Mouse (Mus musculus): ENCODE data around the gene Neo1. TPM values are rescaled to one million over a fixed set of nuclear protein-coding genes. Genes with fewer than 3 reads are reported as not detected.

The Neo1 gene
- polyA plus RNA-seq, 1 experiment: 35.1 TPM

GRCm38 (mm10) chr9:58889782-58890448 is 146.3 kb downstream of the Neo1 start:
- Histone ChIP-seq H3K36me3 (ENCODE audit: control insufficient read depth, insufficient read depth) (peaks cover 51% of the 10 kb centered on the region), H3K27me3 (ENCODE audit: control insufficient read depth, insufficient read depth, insufficient read length) (no peaks in the 10 kb centered on the region), H3ac (ENCODE audit: control insufficient read depth, insufficient read length, low read depth) (no peak overlapping the region), H3K79me2 (ENCODE audit: control insufficient read depth, insufficient read depth) (no peaks in the 10 kb centered on the region), H3K4me3 (ENCODE audit: insufficient read depth, poor library complexity, severe bottlenecking) (no peak overlapping the region), H3K79me3 (ENCODE audit: low read depth) (no peaks in the 10 kb centered on the region)
- TF ChIP-seq USF1 (IDR thresholded peaks at IDR 0.05; ENCODE audit: low read depth): no peak
- no peak for TF ChIP-seq MAX (IDR thresholded peaks at IDR 0.05)
- no peak for TF ChIP-seq MYOG (IDR thresholded peaks at IDR 0.05; ENCODE audit: control insufficient read depth, extremely low read depth, insufficient read length)
- TF ChIP-seq MYOD1 (IDR thresholded peaks at IDR 0.05; ENCODE audit: control insufficient read depth, insufficient read length, low read depth): no peak
- TF ChIP-seq CTCF (IDR thresholded peaks at IDR 0.05; ENCODE audit: control insufficient read depth, insufficient read depth, insufficient read length): no peak
- TF ChIP-seq FOSL1 (IDR thresholded peaks at IDR 0.05; ENCODE audit: insufficient read depth, low read length, poor library complexity, severe bottlenecking): no peak

- H3ac ChIP-seq (ENCODE audit: control insufficient read depth, insufficient read length, low read depth): no peak overlapping the region
- peaks cover 59% of the 10 kb centered on the region for H3K36me3 ChIP-seq (ENCODE audit: control insufficient read depth, insufficient read depth)
- no peaks in the 10 kb centered on the region for H3K79me3 ChIP-seq (ENCODE audit: low read depth)
- H3K79me2 ChIP-seq (ENCODE audit: control insufficient read depth, insufficient read depth): no peaks in the 10 kb centered on the region
- TF ChIP-seq MYOG (IDR thresholded peaks at IDR 0.05; ENCODE audit: control insufficient read depth, extremely low read depth, insufficient read length) (no peak), MYOD1 (IDR thresholded peaks at IDR 0.05; ENCODE audit: control insufficient read depth, insufficient read length, low read depth) (no peak), USF1 (IDR thresholded peaks at IDR 0.05; ENCODE audit: low read depth) (no peak), CTCF (IDR thresholded peaks at IDR 0.05; ENCODE audit: control insufficient read depth, insufficient read depth, insufficient read length) (no peak), MAX (IDR thresholded peaks at IDR 0.05) (no peak), FOSL1 (IDR thresholded peaks at IDR 0.05; ENCODE audit: insufficient read depth, low read length, poor library complexity, severe bottlenecking) (no peak), CEBPB (IDR thresholded peaks at IDR 0.05; ENCODE audit: low read depth) (no peak)
- H3K4me3 ChIP-seq (ENCODE audit: insufficient read depth, poor library complexity, severe bottlenecking): no peak overlapping the region
- H3K27me3 ChIP-seq (ENCODE audit: control insufficient read depth, insufficient read depth, insufficient read length): no peaks in the 10 kb centered on the region
Observed at GRCm38 (mm10) chr9:58882686-58883085, 153.6 kb downstream of the Neo1 start.

- H3ac ChIP-seq (ENCODE audit: control insufficient read depth, insufficient read length, low read depth): no peak overlapping the region
- H3K36me3 ChIP-seq (ENCODE audit: control insufficient read depth, insufficient read depth): peaks cover 69% of the 10 kb centered on the region
- no peak overlapping the region for H3K4me3 ChIP-seq (ENCODE audit: insufficient read depth, poor library complexity, severe bottlenecking)
- no peaks in the 10 kb centered on the region for H3K79me3 ChIP-seq (ENCODE audit: low read depth)
- TF ChIP-seq USF1 (IDR thresholded peaks at IDR 0.05; ENCODE audit: low read depth): no peak
- no peak for TF ChIP-seq MYOG (IDR thresholded peaks at IDR 0.05; ENCODE audit: control insufficient read depth, extremely low read depth, insufficient read length)
- no peak for TF ChIP-seq MAX (IDR thresholded peaks at IDR 0.05)
- no peaks in the 10 kb centered on the region for H3K79me2 ChIP-seq (ENCODE audit: control insufficient read depth, insufficient read depth)
- no peaks in the 10 kb centered on the region for H3K27me3 ChIP-seq (ENCODE audit: control insufficient read depth, insufficient read depth, insufficient read length)
Observed at GRCm38 (mm10) chr9:58879836-58880235, 156.4 kb downstream of the Neo1 start.

- Histone ChIP-seq H3K4me3 (ENCODE audit: insufficient read depth, poor library complexity, severe bottlenecking) (no peak overlapping the region), H3K36me3 (ENCODE audit: control insufficient read depth, insufficient read depth) (peaks cover 61% of the 10 kb centered on the region), H3ac (ENCODE audit: control insufficient read depth, insufficient read length, low read depth) (no peak overlapping the region), H3K79me2 (ENCODE audit: control insufficient read depth, insufficient read depth) (no peaks in the 10 kb centered on the region), H3K79me3 (ENCODE audit: low read depth) (no peaks in the 10 kb centered on the region), H3K27me3 (ENCODE audit: control insufficient read depth, insufficient read depth, insufficient read length) (no peaks in the 10 kb centered on the region)
- TF ChIP-seq MAX (IDR thresholded peaks at IDR 0.05): no peak
- no peak for TF ChIP-seq USF1 (IDR thresholded peaks at IDR 0.05; ENCODE audit: low read depth)
Observed at GRCm38 (mm10) chr9:58876946-58877625, 159.2 kb downstream of the Neo1 start.

- Histone ChIP-seq H3K79me2 (ENCODE audit: control insufficient read depth, insufficient read depth) (no peaks in the 10 kb centered on the region), H3K79me3 (ENCODE audit: low read depth) (no peaks in the 10 kb centered on the region), H3K27me3 (ENCODE audit: control insufficient read depth, insufficient read depth, insufficient read length) (no peaks in the 10 kb centered on the region), H3ac (ENCODE audit: control insufficient read depth, insufficient read length, low read depth) (no peak overlapping the region), H3K36me3 (ENCODE audit: control insufficient read depth, insufficient read depth) (peaks cover 48% of the 10 kb centered on the region), H3K4me3 (ENCODE audit: insufficient read depth, poor library complexity, severe bottlenecking) (no peak overlapping the region)
- TF ChIP-seq MYOG (IDR thresholded peaks at IDR 0.05; ENCODE audit: control insufficient read depth, extremely low read depth, insufficient read length) (no peak), USF1 (IDR thresholded peaks at IDR 0.05; ENCODE audit: low read depth) (no peak), FOSL1 (IDR thresholded peaks at IDR 0.05; ENCODE audit: insufficient read depth, low read length, poor library complexity, severe bottlenecking) (no peak), CTCF (IDR thresholded peaks at IDR 0.05; ENCODE audit: control insufficient read depth, insufficient read depth, insufficient read length) (no peak), CEBPB (IDR thresholded peaks at IDR 0.05; ENCODE audit: low read depth) (no peak), MAX (IDR thresholded peaks at IDR 0.05) (no peak), MYOD1 (IDR thresholded peaks at IDR 0.05; ENCODE audit: control insufficient read depth, insufficient read length, low read depth) (no peak)
Observed at GRCm38 (mm10) chr9:58875439-58875838, 160.8 kb downstream of the Neo1 start.

- TF ChIP-seq MAX (IDR thresholded peaks at IDR 0.05) (no peak), USF1 (IDR thresholded peaks at IDR 0.05; ENCODE audit: low read depth) (no peak), CTCF (IDR thresholded peaks at IDR 0.05; ENCODE audit: control insufficient read depth, insufficient read depth, insufficient read length) (no peak), MYOG (IDR thresholded peaks at IDR 0.05; ENCODE audit: control insufficient read depth, extremely low read depth, insufficient read length) (no peak), FOSL1 (IDR thresholded peaks at IDR 0.05; ENCODE audit: insufficient read depth, low read length, poor library complexity, severe bottlenecking) (no peak), MYOD1 (IDR thresholded peaks at IDR 0.05; ENCODE audit: control insufficient read depth, insufficient read length, low read depth) (no peak), CEBPB (IDR thresholded peaks at IDR 0.05; ENCODE audit: low read depth) (no peak)
- H3ac ChIP-seq (ENCODE audit: control insufficient read depth, insufficient read length, low read depth): no peak overlapping the region
- H3K36me3 ChIP-seq (ENCODE audit: control insufficient read depth, insufficient read depth): peaks cover 40% of the 10 kb centered on the region
- no peak overlapping the region for H3K4me3 ChIP-seq (ENCODE audit: insufficient read depth, poor library complexity, severe bottlenecking)
- no peaks in the 10 kb centered on the region for H3K27me3 ChIP-seq (ENCODE audit: control insufficient read depth, insufficient read depth, insufficient read length)
- no peaks in the 10 kb centered on the region for H3K79me3 ChIP-seq (ENCODE audit: low read depth)
- no peaks in the 10 kb centered on the region for H3K79me2 ChIP-seq (ENCODE audit: control insufficient read depth, insufficient read depth)
Observed at GRCm38 (mm10) chr9:58874354-58874753, 161.9 kb downstream of the Neo1 start.

Data from C2C12 (cell line).